17 mouse cellular contexts compared by ENCODE assay signal in genomic region chr10:12354556-12354955, GRCm38 (mm10).
DNase-seq lines count a peak whose midpoint lies in the region; ATAC-seq lines count a peak whose summit lies in the region.
"Had no signal": no experiment of that assay in that cellular context is flagged by ENCODE, and none has a peak within 500 bp of the region (broad histone marks: within the 10 kb centered on the region; RNA-seq: fewer than 3 reads in every experiment).

No protein-coding gene starts in this region.

- no peak overlapping the region for H3K4me3 ChIP-seq in brown adipose tissue, adult 24 weeks (ENCODE audit: insufficient read depth, low read depth, low read length)
- no peak overlapping the region for H3K4me3 ChIP-seq in kidney, embryonic 15.5 days (replicated peaks)
- H3K4me3 ChIP-seq in midbrain, embryonic 10.5 days = no peak overlapping the region
- H3K4me3 ChIP-seq: embryonic facial prominence, embryonic 12.5 days; hindbrain, embryonic 15.5 days; limb, embryonic 12.5 days; stomach, embryonic 15.5 days had no signal

- H3K4me2 ChIP-seq in kidney, embryonic 15.5 days = no peak overlapping the region
- H3K4me2 ChIP-seq: embryonic facial prominence, embryonic 12.5 days; hindbrain, embryonic 15.5 days; limb, embryonic 12.5 days; stomach, embryonic 15.5 days had no signal

- no peaks in the 10 kb centered on the region for H3K9me3 ChIP-seq in kidney, embryonic 15.5 days (replicated peaks)
- no peaks in the 10 kb centered on the region for H3K9me3 ChIP-seq in midbrain, embryonic 10.5 days (replicated peaks)
- H3K9me3 ChIP-seq: embryonic facial prominence, embryonic 12.5 days; hindbrain, embryonic 15.5 days; limb, embryonic 12.5 days; stomach, embryonic 15.5 days had no signal

- ATAC-seq in kidney, embryonic 15.5 days (replicated peaks; ENCODE audit: low FRiP score) = no peak
- ATAC-seq: midbrain, embryonic 16.5 days had no signal

- intact Hi-C loops in left cerebral cortex, postnatal 36 days (cut with DNase I) = no loop called here
- intact Hi-C loops in heart, postnatal 25 days (cut with DNase I) = no loop called here

- H3K27me3 ChIP-seq in kidney, embryonic 15.5 days = no peaks in the 10 kb centered on the region
- no peaks in the 10 kb centered on the region for H3K27me3 ChIP-seq in midbrain, embryonic 10.5 days (ENCODE audit: low read depth, poor library complexity, severe bottlenecking)
- H3K27me3 ChIP-seq: CH12.LX; embryonic facial prominence, embryonic 12.5 days; hindbrain, embryonic 15.5 days; limb, embryonic 12.5 days; stomach, embryonic 15.5 days had no signal

- peak; percentile 9 for DNase-seq in left cerebral cortex, adult 11 months (ENCODE audit: low spot score)
- no peak for DNase-seq in left cerebral cortex, postnatal 36 days (ENCODE audit: low spot score in 2 of 2)
- peak; percentile 53 for DNase-seq in heart, adult 8-10 months (ENCODE audit: low spot score)
- peak; percentile 6 for DNase-seq in heart, postnatal 25 days (ENCODE audit: low spot score)
- no peak for DNase-seq in midbrain, embryonic 10.5 days (ENCODE audit: low spot score)
- DNase-seq: cerebellum, adult 8-10 months; kidney, adult 9 months; layer of hippocampus, adult 9-11 months; right cerebral cortex, postnatal 4 days had no signal

- H3K27ac ChIP-seq in brown adipose tissue, adult 24 weeks (replicated peaks; ENCODE audit: low read depth, low read length) = peak overlapping the region; percentile 65
- no peak overlapping the region for H3K27ac ChIP-seq in kidney, embryonic 15.5 days
- H3K27ac ChIP-seq in midbrain, embryonic 10.5 days (replicated peaks) = no peak overlapping the region
- H3K27ac ChIP-seq: embryonic facial prominence, embryonic 12.5 days; hindbrain, embryonic 15.5 days; limb, embryonic 12.5 days; stomach, embryonic 15.5 days had no signal

- no peaks in the 10 kb centered on the region for H3K36me3 ChIP-seq in kidney, embryonic 15.5 days
- H3K36me3 ChIP-seq in midbrain, embryonic 10.5 days = no peaks in the 10 kb centered on the region
- H3K36me3 ChIP-seq: embryonic facial prominence, embryonic 12.5 days; hindbrain, embryonic 15.5 days; limb, embryonic 12.5 days; stomach, embryonic 15.5 days had no signal

- whole genome bisulfite sequencing in kidney, embryonic 15.5 days = 88% methylated on average over 4 of the region's 4 CpGs
- WGBS in midbrain, embryonic 10.5 days = 89% methylated on average over 4 of the region's 4 CpGs

- peaks cover 3% of the 10 kb centered on the region; the same call in 1 of the 2 replicates for H3K4me1 ChIP-seq in brown adipose tissue, adult 24 weeks (ENCODE audit: control insufficient read depth, insufficient read depth, insufficient read length, low read length)
- no peaks in the 10 kb centered on the region for H3K4me1 ChIP-seq in kidney, embryonic 15.5 days
- H3K4me1 ChIP-seq in midbrain, embryonic 10.5 days = no peaks in the 10 kb centered on the region
- H3K4me1 ChIP-seq: embryonic facial prominence, embryonic 12.5 days; hindbrain, embryonic 15.5 days; limb, embryonic 12.5 days; stomach, embryonic 15.5 days had no signal

- H3K9ac ChIP-seq in kidney, embryonic 15.5 days = no peak overlapping the region
- H3K9ac ChIP-seq: embryonic facial prominence, embryonic 12.5 days; hindbrain, embryonic 15.5 days; limb, embryonic 12.5 days; stomach, embryonic 15.5 days had no signal

Comparison
In these comparisons a context has a peak if more than half of its experiments do, and no peak if none do; other contexts are left out.
1. DNase-seq: peak in left cerebral cortex, adult 11 months (single experiment), heart, adult 8-10 months (single experiment) and heart, postnatal 25 days (single experiment); none in left cerebral cortex, postnatal 36 days (0 of 2) and midbrain, embryonic 10.5 days (single experiment).